ENCODE assay signal across 40 mouse cellular contexts in the genomic region with DNA sequence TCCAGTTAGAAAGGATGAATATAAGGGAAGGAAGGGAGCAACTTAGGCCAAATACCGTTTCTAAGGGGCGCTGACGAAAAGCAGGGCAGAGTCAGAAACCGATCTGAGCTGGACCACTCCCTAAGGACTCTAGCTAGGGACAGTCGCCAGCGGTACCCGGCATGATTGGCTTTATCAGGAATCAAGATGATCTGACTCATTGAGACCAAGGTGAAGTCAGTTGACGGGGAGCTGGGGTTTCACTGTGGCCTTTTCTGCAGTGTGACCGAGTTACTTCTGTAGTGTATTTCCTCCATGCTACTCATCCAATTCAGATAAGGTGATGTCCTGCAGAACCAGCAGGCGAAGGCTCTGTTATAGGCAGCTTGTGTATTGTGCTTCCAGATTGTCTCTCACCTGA. TPM values are rescaled to one million over a fixed set of nuclear protein-coding genes. Genes with fewer than 3 reads are reported as not detected.
"Had no signal": no experiment of that assay in that cellular context is flagged by ENCODE, and none has a peak within 500 bp of the region (broad histone marks: within the 10 kb centered on the region; RNA-seq: fewer than 3 reads in every experiment).

No protein-coding gene starts in this region.

- H3K36me3 ChIP-seq: heart, embryonic 13.5 days; heart, embryonic 15.5 days; hindbrain, embryonic 13.5 days; hindbrain, embryonic 15.5 days; limb, embryonic 12.5 days; liver, embryonic 13.5 days; liver, embryonic 15.5 days had no signal

- H3K4me2 ChIP-seq: heart, embryonic 11.5 days; heart, embryonic 13.5 days; heart, embryonic 15.5 days; hindbrain, embryonic 13.5 days; hindbrain, embryonic 15.5 days; limb, embryonic 12.5 days; liver, embryonic 11.5 days; liver, embryonic 13.5 days; liver, embryonic 15.5 days had no signal

- H3K4me3 ChIP-seq: heart, adult 2 months; heart, embryonic 13.5 days; heart, embryonic 15.5 days; hindbrain, embryonic 13.5 days; hindbrain, embryonic 15.5 days; limb, embryonic 12.5 days; liver, embryonic 13.5 days; liver, embryonic 15.5 days had no signal

- H3K27ac ChIP-seq: heart, adult 2 months; heart, embryonic 13.5 days; heart, embryonic 15.5 days; hindbrain, embryonic 13.5 days; hindbrain, embryonic 15.5 days; hindbrain, postnatal 0 days; kidney, postnatal 0 days; liver, embryonic 13.5 days; liver, embryonic 15.5 days had no signal

- H3K27me3 ChIP-seq: heart, embryonic 15.5 days; hindbrain, embryonic 13.5 days; hindbrain, embryonic 15.5 days; limb, embryonic 12.5 days; liver, embryonic 13.5 days had no signal

- ATAC-seq: hindbrain, postnatal 0 days; intestine, embryonic 16.5 days; liver, postnatal 0 days had no signal

- H3K4me1 ChIP-seq: liver, embryonic 13.5 days; liver, embryonic 15.5 days had no signal

- H3K9me3 ChIP-seq: heart, embryonic 13.5 days; heart, embryonic 15.5 days; hindbrain, embryonic 13.5 days; hindbrain, embryonic 15.5 days; limb, embryonic 12.5 days; liver, embryonic 13.5 days; liver, embryonic 15.5 days had no signal

- DNase-seq: gastrocnemius, postnatal 14 days; gastrocnemius, postnatal 36 days; heart, adult 11 months; heart, adult 2 months; heart, postnatal 14 days; heart, postnatal 36 days; kidney, adult 11 months; kidney, adult 8-10 months; kidney, postnatal 14 days; kidney, postnatal 36 days; layer of hippocampus, adult 9-11 months; layer of hippocampus, postnatal 36 days; left cerebral cortex, postnatal 4 days; liver; liver, embryonic 13.5 days; liver, postnatal 0 days had no signal

- H3K9ac ChIP-seq: heart, embryonic 13.5 days; heart, embryonic 15.5 days; hindbrain, embryonic 13.5 days; hindbrain, embryonic 15.5 days; limb, embryonic 12.5 days; liver, embryonic 13.5 days; liver, embryonic 15.5 days; liver, postnatal 0 days had no signal

RNA-seq across cellular contexts. Expression of a gene that starts 4.6 kb away (rescaled TPM):
- total RNA-seq: gastrocnemius, adult 18-20 months; gastrocnemius, adult 8-10 months; gastrocnemius, postnatal 14 days; gastrocnemius, postnatal 36 days; heart, adult 2 months; heart, postnatal 14 days; heart, postnatal 36 days; hematopoietic stem cell, adult 5-6 weeks; hindbrain, postnatal 0 days; layer of hippocampus, adult 18-20 months; layer of hippocampus, adult 8-10 months; layer of hippocampus, postnatal 14 days; layer of hippocampus, postnatal 36 days; left cerebral cortex, adult 8-10 months; left cerebral cortex, postnatal 10 days; left cerebral cortex, postnatal 25 days; left cerebral cortex, postnatal 4 days had no signal
- polyA plus RNA-seq: gonadal fat pad, adult 2 months; heart, adult 2 months; heart, embryonic 11.5 days; heart, embryonic 13.5 days; heart, embryonic 15.5 days; heart, postnatal 0 days; hindbrain, embryonic 11.5 days; hindbrain, embryonic 13.5 days; hindbrain, embryonic 15.5 days; hindbrain, postnatal 0 days; kidney, embryonic 14.5 days; kidney, postnatal 0 days; liver, embryonic 13.5 days; liver, embryonic 15.5 days; liver, postnatal 0 days had no signal
